Mouse (Mus musculus): ENCODE measurements around the gene Lamtor3. TPM values are rescaled to one million over a fixed set of nuclear protein-coding genes. Genes with fewer than 3 reads are reported as not detected.

Gene Lamtor3
- total and polyA plus RNA-seq, 3 experiments, result 77.5 to 88.3 TPM; not detected in 1

DNA sequence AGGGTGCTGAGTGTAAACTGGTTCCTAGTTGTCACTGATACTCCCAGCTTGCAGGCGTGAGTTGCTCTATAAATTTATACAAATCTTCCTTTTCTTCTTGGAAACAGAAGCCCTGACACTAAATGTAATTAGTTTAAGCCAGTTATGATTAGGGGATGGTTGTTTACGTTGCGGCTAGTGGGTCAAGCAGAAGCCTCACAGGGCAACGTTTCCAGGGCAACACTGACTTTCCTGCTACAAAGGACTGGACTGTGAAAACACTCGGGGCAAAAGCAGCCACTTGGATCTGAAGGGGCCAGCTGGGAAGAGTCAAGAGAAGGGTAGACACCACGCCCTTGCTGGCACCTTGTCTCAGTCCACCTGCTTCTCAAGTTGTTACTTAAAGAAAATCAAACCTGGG lies 18.2 kb downstream of the Lamtor3 start:
- no peak overlapping the region for H3K9ac ChIP-seq (ENCODE audit: control insufficient read depth, low read depth, low read length, poor library complexity, severe bottlenecking)
- peaks cover 14 to 30% of the 10 kb centered on the region in 2 experiments for H3K36me3 ChIP-seq (ENCODE audit: control insufficient read depth in 1 of 2, insufficient read depth in 2 of 2, low read length in 2 of 2)
- H3K4me1 ChIP-seq (ENCODE audit: control insufficient read depth in 1 of 2, insufficient read depth in 2 of 2, low read length in 2 of 2), result peaks cover 12 to 13% of the 10 kb centered on the region in 2 experiments

DNA sequence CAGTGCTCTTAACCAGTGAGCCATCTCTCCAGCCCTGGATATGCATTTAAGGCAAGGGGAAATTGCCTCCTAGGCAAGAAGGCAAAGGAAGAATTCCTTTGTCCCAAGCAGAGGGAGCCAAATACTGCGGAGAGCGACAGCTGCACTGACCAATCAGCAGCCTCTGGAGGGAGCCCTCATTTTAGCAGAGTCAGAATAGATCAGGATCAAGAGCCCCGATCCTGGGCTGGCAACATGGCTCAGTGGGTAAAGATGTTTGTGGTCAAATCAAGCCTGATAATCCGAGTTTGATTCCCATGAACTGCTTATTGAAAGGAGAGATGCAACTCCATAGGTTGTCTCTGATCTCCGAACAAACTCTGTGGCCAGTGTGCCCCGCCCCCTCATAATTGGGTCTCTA lies 20.3 kb downstream of the Lamtor3 start:
- Histone ChIP-seq H3K36me3 (ENCODE audit: control insufficient read depth in 1 of 2, insufficient read depth in 2 of 2, low read length in 2 of 2) (peaks cover 33 to 38% of the 10 kb centered on the region in 2 experiments), H3K27me3 (ENCODE audit: control insufficient read depth in 1 of 2, insufficient read depth in 2 of 2, low read length in 2 of 2) (no peaks in the 10 kb centered on the region), H3K27ac (ENCODE audit: control insufficient read depth, low read depth, low read length) (no peak overlapping the region), H3K9me3 (replicated peaks; ENCODE audit: insufficient read depth, low read length) (no peaks in the 10 kb centered on the region), H3K9ac (ENCODE audit: control insufficient read depth, low read depth, low read length, poor library complexity, severe bottlenecking) (no peak overlapping the region), H3K4me3 (ENCODE audit: control insufficient read depth in 1 of 2, insufficient read depth in 1 of 2, low read depth in 2 of 2, low read length in 2 of 2) (no peak overlapping the region), H3K4me1 (ENCODE audit: control insufficient read depth in 1 of 2, insufficient read depth in 2 of 2, low read length in 2 of 2) (peaks cover 22 to 27% of the 10 kb centered on the region in 2 experiments), H3K79me2 (ENCODE audit: control insufficient read depth, insufficient read depth, low read length, poor library complexity) (no peaks in the 10 kb centered on the region; the same call in 1 of the 2 replicates)
- no peak for DNase-seq (ENCODE audit: low read depth, low spot score)
- no peak for TF ChIP-seq ZMIZ1 (IDR thresholded peaks at IDR 0.05; ENCODE audit: low read depth, low read length)
- no peak for TF ChIP-seq BHLHE40 (IDR thresholded peaks at IDR 0.05; ENCODE audit: borderline replicate concordance, low read depth, low read length)
- peak in 2 of 3 experiments; percentile 11 to 23; a peak in 2 of 6 replicates for TF ChIP-seq CTCF (IDR thresholded peaks at IDR 0.05 in 2 of 3, conservative IDR thresholded peaks at IDR 0.05 in 1 of 3; ENCODE audit: control insufficient read depth in 1 of 3, insufficient read depth in 1 of 3, low read depth in 2 of 3, low read length in 3 of 3, poor library complexity in 1 of 3, severe bottlenecking in 1 of 3)

More for the DNA sequence above, 18.2 kb downstream of the Lamtor3 start:
- no peaks in the 10 kb centered on the region for H3K9me3 ChIP-seq (replicated peaks; ENCODE audit: insufficient read depth, low read length)
- H3K4me3 ChIP-seq (ENCODE audit: control insufficient read depth in 1 of 2, insufficient read depth in 1 of 2, low read depth in 2 of 2, low read length in 2 of 2), result no peak overlapping the region
- H3K27ac ChIP-seq (ENCODE audit: control insufficient read depth, low read depth, low read length), result no peak overlapping the region
- H3K79me2 ChIP-seq (ENCODE audit: control insufficient read depth, insufficient read depth, low read length, poor library complexity), result no peaks in the 10 kb centered on the region
- TF ChIP-seq CHD2 (IDR thresholded peaks at IDR 0.05; ENCODE audit: low read length), result no peak
- no peak for TF ChIP-seq RCOR1 (IDR thresholded peaks at IDR 0.05; ENCODE audit: low read depth, low read length)
- TF ChIP-seq TAL1 (IDR thresholded peaks at IDR 0.05; ENCODE audit: low read length), result no peak
- no peak for TF ChIP-seq BHLHE40 (IDR thresholded peaks at IDR 0.05; ENCODE audit: borderline replicate concordance, low read depth, low read length)
- no peak for TF ChIP-seq CHD1 (IDR thresholded peaks at IDR 0.05; ENCODE audit: low read depth, low read length)
- DNase-seq (ENCODE audit: low read depth, low spot score), result no peak
- H3K27me3 ChIP-seq (ENCODE audit: control insufficient read depth in 1 of 2, insufficient read depth in 2 of 2, low read length in 2 of 2), result no peaks in the 10 kb centered on the region

DNA sequence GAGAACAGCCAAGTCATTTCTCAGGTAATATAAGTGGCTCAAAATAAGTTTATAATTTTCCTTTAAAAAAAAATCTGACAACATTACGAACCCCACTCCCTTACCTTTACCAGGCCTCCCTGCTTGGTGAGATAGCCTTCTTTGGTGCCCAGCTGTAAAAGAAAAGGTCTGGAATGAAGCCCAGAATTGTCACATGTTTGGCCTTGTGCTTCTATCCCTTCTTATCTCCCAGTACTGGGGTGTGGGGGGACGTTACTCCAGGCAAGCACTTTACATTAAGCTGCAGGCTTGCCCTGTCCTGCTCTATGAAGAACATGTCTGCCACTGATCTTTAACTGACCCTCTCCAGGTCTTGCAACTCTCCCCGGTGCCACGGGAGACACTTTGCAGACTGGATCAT lies 22.5 kb downstream of the Lamtor3 start:
- H3K9ac ChIP-seq (ENCODE audit: control insufficient read depth, low read depth, low read length, poor library complexity, severe bottlenecking), result peak overlapping the region; percentile 56
- H3K27me3 ChIP-seq (ENCODE audit: control insufficient read depth in 1 of 2, insufficient read depth in 2 of 2, low read length in 2 of 2), result no peaks in the 10 kb centered on the region
- peaks cover 1% of the 10 kb centered on the region for H3K79me2 ChIP-seq (ENCODE audit: control insufficient read depth, insufficient read depth, low read length, poor library complexity)
- H3K4me1 ChIP-seq (ENCODE audit: control insufficient read depth in 1 of 2, insufficient read depth in 2 of 2, low read length in 2 of 2), result peaks cover 32 to 34% of the 10 kb centered on the region in 2 experiments
- H3K9me3 ChIP-seq (replicated peaks; ENCODE audit: insufficient read depth, low read length), result no peaks in the 10 kb centered on the region
- H3K4me3 ChIP-seq (ENCODE audit: control insufficient read depth in 1 of 2, insufficient read depth in 1 of 2, low read depth in 2 of 2, low read length in 2 of 2), result no peak overlapping the region
- peak; percentile 96 for DNase-seq (ENCODE audit: low read depth, low spot score)
- peaks cover 39 to 48% of the 10 kb centered on the region in 2 experiments for H3K36me3 ChIP-seq (ENCODE audit: control insufficient read depth in 1 of 2, insufficient read depth in 2 of 2, low read length in 2 of 2)
- H3K27ac ChIP-seq (ENCODE audit: control insufficient read depth, low read depth, low read length), result peak overlapping the region; percentile 90
- no peak for TF ChIP-seq CTCF (IDR thresholded peaks at IDR 0.05 in 2 of 3, conservative IDR thresholded peaks at IDR 0.05 in 1 of 3; ENCODE audit: control insufficient read depth in 1 of 3, insufficient read depth in 1 of 3, low read depth in 2 of 3, low read length in 3 of 3, poor library complexity in 1 of 3, severe bottlenecking in 1 of 3)
- TF ChIP-seq KAT2A (conservative IDR thresholded peaks at IDR 0.05; ENCODE audit: low read depth, low read length), result peak; percentile 29; the same call in 1 of the 2 replicates
- peak; percentile 82 for TF ChIP-seq ZNF384 (IDR thresholded peaks at IDR 0.05; ENCODE audit: low read depth, low read length)
- peak; percentile 74; the same call in 1 of the 2 replicates for TF ChIP-seq BHLHE40 (IDR thresholded peaks at IDR 0.05; ENCODE audit: borderline replicate concordance, low read depth, low read length)
- TF ChIP-seq TAL1 (IDR thresholded peaks at IDR 0.05; ENCODE audit: low read length), result peak; percentile 90
- peak; percentile 95 for TF ChIP-seq MYC (IDR thresholded peaks at IDR 0.05; ENCODE audit: low read depth, low read length)
- peak; percentile 89 for TF ChIP-seq USF1 (IDR thresholded peaks at IDR 0.05; ENCODE audit: low read depth, low read length)
- TF ChIP-seq NELFE (IDR thresholded peaks at IDR 0.05; ENCODE audit: low read depth, low read length), result no peak
- TF ChIP-seq E2F4 (IDR thresholded peaks at IDR 0.05; ENCODE audit: borderline replicate concordance, low read depth, low read length), result no peak
- peak; percentile 93 to 95 for TF ChIP-seq EP300 (IDR thresholded peaks at IDR 0.05; ENCODE audit: low read depth in 1 of 2, low read length in 2 of 2)
- TF ChIP-seq MAX (IDR thresholded peaks at IDR 0.05; ENCODE audit: low read length), result peak; percentile 77
- peak; percentile 75 for TF ChIP-seq RCOR1 (IDR thresholded peaks at IDR 0.05; ENCODE audit: low read depth, low read length)
- TF ChIP-seq RAD21 (IDR thresholded peaks at IDR 0.05; ENCODE audit: low read depth, low read length), result no peak
- no peak for TF ChIP-seq MAFK (IDR thresholded peaks at IDR 0.05; ENCODE audit: borderline replicate concordance, low read depth, low read length)
- TF ChIP-seq ETS1 (IDR thresholded peaks at IDR 0.05; ENCODE audit: low read depth, low read length), result peak; percentile 100
- no peak for TF ChIP-seq CHD1 (IDR thresholded peaks at IDR 0.05; ENCODE audit: low read depth, low read length)
- TF ChIP-seq ZKSCAN1 (IDR thresholded peaks at IDR 0.05; ENCODE audit: low read depth, low read length), result no peak
- peak; percentile 59; the same call in 1 of the 2 replicates for TF ChIP-seq TBP (IDR thresholded peaks at IDR 0.05; ENCODE audit: low read depth, low read length)
- TF ChIP-seq MXI1 (IDR thresholded peaks at IDR 0.05; ENCODE audit: low read depth, low read length), result peak; percentile 81
- TF ChIP-seq MAZ (IDR thresholded peaks at IDR 0.05; ENCODE audit: low read depth, low read length), result peak; percentile 74; the same call in 1 of the 2 replicates
- no peak for TF ChIP-seq SMC3 (IDR thresholded peaks at IDR 0.05; ENCODE audit: low read depth, low read length)
- TF ChIP-seq ZMIZ1 (IDR thresholded peaks at IDR 0.05; ENCODE audit: low read depth, low read length), result no peak
- peak; percentile 96 for TF ChIP-seq SIN3A (IDR thresholded peaks at IDR 0.05; ENCODE audit: low read length)
- TF ChIP-seq TCF12 (IDR thresholded peaks at IDR 0.05; ENCODE audit: low read depth, low read length), result peak; percentile 96
